Mouse (Mus musculus) lung, adult 2 months (tissue): Measurements from ENCODE around the gene Ncoa7.

Experiments
- CTCF ChIP-seq: fragments of 200-500 bp; IDR thresholded peaks from 2 replicates; pipeline ENCODE4 v1.5.1; 2011; ENCODE audit warnings: mild to moderate bottlenecking, low read length, control low read depth; ENCODE audit not compliant: insufficient read depth
- POLR2A ChIP-seq: fragments of 200-500 bp; IDR thresholded peaks from 2 replicates; pipeline ENCODE4 v1.6.1; 2011; ENCODE audit warnings: low read depth, mild to moderate bottlenecking, control low read depth, low read length, borderline replicate concordance; ENCODE audit errors: extremely low read depth

DNA sequence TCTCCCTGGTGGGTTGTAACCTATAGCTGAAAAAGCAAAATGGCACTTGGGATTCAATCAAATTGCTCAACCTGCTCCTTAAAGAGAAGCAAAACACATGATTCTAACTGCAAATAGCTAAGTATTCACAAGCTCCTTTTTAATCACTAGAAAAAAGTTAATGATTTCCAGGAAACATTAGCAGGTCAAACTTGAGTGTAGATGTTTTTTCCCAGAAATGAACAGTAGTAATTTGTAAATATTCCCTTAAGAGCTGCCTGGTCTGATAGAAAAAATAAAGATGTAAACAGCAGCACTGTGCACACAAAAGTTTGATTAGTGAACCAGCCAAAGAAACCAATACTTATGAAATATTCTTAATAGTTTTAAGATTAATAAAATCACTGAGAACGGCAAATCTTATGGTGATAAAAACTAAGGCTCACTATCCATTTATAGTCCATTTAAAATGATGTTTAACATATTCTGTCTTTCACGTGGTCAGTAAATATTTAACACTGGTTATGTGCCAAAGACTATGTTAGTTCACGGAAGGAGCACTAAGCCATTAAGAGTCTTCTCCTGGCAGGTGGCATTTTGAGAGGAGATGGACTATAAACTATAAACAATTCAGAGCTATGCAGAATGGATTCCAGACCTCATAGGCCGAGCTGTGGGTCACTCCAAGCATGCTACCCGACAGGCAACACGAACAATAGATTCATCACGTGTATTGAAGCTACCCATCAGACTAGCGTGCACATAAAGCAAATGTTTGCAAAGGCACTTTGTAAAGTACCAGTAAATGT, 43.6 kb downstream of the Ncoa7 start:
- TF ChIP-seq CTCF (no peak), POLR2A (no peak)
